Mouse (Mus musculus) monocyte, adult 2 months (primary cell): ENCODE results near the gene Caap1.

ENCODE experiments used
- DNase-seq, 2 experiments: peaks; one replicate each; pipeline ENCODE4 v3.0.0; 2022; ENCODE audit warnings: low spot score in 2 of 2, low read depth in 1 of 2

Gene Caap1

DNA sequence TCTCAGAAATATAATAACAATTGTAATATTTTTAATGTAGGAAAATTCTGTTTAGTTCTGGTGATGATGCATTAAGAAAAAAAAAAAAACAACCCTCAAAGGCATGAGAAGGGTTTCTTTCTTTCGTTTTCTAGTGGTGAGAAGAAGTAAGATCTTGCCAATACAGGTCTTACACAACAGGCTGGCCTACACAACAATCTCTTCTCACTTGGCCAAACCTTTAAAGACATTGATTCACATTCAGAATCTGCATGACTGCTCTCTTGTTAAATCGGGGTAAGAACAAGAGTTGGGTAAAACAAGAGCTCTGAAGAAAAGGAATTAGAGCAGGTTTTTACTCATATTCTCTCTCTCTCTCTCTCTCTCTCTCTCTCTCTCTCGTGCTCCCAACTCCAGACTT, 41.2 kb downstream of the Caap1 start:
- DNase-seq, result no peak

DNA sequence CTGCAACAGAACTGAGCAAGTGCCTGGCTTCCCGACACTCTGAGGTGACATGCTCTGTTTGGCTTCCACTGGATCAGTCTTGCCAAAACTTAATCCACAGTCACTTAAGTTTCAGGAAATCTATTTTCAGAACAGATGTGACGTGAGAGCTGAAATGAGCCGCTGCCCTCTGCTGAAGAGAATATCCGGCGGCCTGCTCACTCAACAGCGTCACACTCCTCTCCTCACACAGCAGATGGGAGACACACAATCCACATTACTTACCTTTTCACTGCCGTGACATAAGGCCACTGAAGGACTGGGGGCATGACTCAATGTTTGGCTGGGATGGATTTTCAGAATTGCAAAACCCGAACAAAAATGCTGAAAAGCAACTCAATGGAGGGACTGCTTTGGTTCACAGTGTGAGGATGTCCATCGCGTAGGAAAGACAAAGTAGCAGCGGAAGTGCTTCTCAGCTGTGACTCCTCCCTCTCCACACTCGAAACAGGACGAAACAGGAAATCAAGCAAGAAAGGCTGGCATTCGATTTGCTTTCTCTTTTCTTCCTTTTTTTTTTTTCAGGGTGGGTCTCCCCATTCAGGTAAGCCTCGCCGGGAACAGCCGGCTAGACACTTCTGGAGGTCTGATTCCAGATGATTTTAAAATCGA, 79.7 kb downstream of the Caap1 start:
- no peak for DNase-seq

DNA sequence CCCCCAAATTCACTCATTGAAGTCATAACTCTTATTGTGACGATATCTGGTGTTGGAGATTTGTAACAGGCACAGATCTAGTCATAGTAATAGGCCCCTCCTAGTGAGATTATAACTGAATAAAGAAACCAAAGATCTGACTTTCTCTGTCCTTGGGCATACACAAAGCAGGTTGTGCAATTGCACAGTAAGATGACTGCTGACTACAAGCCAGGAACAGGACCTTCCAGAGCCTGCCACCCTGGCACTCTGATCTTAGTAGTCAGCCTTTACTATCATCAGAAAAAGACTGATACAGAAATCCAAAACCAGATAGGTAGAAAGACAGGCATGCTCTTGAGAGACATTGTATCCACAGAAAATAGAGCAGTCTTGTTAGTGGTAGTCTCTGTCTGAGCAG, 83.3 kb downstream of the Caap1 start:
- DNase-seq, result no peak

DNA sequence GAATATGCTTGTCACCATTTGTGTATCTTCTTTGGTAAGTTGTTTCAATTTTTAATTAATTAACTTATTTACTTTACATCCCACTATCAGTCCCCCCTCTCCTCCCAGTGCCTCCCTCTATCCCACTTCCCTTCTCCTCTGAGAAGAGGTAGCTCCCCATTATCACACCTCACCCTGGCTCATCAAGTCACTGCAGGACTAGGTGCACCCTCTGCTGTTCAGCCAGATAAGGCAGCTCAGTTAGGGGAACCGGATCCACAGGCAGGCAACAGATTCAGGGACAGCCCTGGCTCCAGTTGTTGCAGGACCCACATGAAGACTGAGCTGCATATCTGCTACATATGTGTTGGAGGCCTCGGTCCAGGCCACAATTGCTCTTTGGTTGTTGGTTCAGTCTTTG, 97.2 kb downstream of the Caap1 start:
- DNase-seq, result no peak

DNA sequence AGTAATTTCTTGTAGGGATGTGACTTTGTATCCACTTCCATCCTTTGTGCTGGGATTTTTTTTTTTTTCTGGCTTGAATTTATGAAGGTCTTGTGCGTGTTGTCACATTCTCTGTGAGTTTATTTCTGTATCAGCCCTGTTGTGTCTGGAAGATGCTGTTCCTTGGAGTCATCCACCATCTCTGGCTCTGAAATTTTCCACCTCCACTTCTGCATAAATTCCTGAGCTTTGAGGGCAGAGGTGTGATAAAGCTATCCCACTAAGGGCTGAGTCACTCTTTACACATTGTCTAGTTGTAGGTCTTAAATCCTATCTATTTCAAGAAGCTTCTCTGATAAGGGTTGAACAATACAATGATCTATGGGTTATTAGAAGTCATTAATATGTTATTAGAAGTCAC, 101.7 kb downstream of the Caap1 start:
- DNase-seq, result no peak
